In genomic region chr7:27059333-27059732, GRCm38 (mm10) we compare ENCODE assay signal across 38 mouse cellular contexts. TPM values are rescaled to one million over a fixed set of nuclear protein-coding genes. Genes with fewer than 3 reads are reported as not detected.
"Had no signal": no experiment of that assay in that cellular context is flagged by ENCODE, and none has a peak within 500 bp of the region (broad histone marks: within the 10 kb centered on the region; RNA-seq: fewer than 3 reads in every experiment).

No protein-coding gene starts in this region.

RNA-seq across cellular contexts. Expression of gene Cyp2a12, which starts 30.5 kb away (rescaled TPM):
- total RNA-seq: heart, postnatal 10 days; heart, postnatal 25 days; heart, postnatal 36 days; heart, postnatal 4 days; hematopoietic stem cell, adult 5-6 weeks; hindbrain, postnatal 0 days; layer of hippocampus, adult 18-20 months; layer of hippocampus, adult 2 months; layer of hippocampus, adult 8-10 months; layer of hippocampus, postnatal 10 days; layer of hippocampus, postnatal 14 days; layer of hippocampus, postnatal 25 days; layer of hippocampus, postnatal 36 days; left cerebral cortex, adult 18-20 months; left cerebral cortex, adult 2 months; left cerebral cortex, adult 8-10 months had no signal
- polyA plus RNA-seq: heart, embryonic 12.5 days; heart, embryonic 13.5 days; heart, embryonic 14.5 days; heart, embryonic 15.5 days; heart, embryonic 16.5 days; heart, postnatal 0 days; hindbrain, embryonic 10.5 days; hindbrain, embryonic 11.5 days; hindbrain, embryonic 12.5 days; hindbrain, embryonic 13.5 days; hindbrain, embryonic 14.5 days; hindbrain, embryonic 15.5 days; hindbrain, embryonic 16.5 days; hindbrain, postnatal 0 days; inflammation-experienced regulatory T-cells, adult 6 months; intestine, embryonic 14.5 days; intestine, embryonic 15.5 days; intestine, postnatal 0 days; kidney, adult 2 months; kidney, embryonic 14.5 days; kidney, embryonic 16.5 days; kidney, postnatal 0 days; large intestine, adult 2 months had no signal
